Mouse (Mus musculus) bone marrow, adult 2 months (tissue): Measurements from ENCODE around the gene Aph1b. TPM values are rescaled to one million over a fixed set of nuclear protein-coding genes. Genes with fewer than 3 reads are reported as not detected.

Source experiments
- H3K27ac ChIP-seq: fragments of 200-500 bp; 2 replicates; pipeline ENCODE4 v1.5.1; 2012; ENCODE audit warnings: low read depth, mild to moderate bottlenecking, control low read depth, inconsistent platforms, low read length; ENCODE audit not compliant: control insufficient read depth, poor library complexity, insufficient read depth
- H3K4me1 ChIP-seq: fragments of 200-500 bp; 2 replicates; pipeline ENCODE4 v1.6.1; 2011; ENCODE audit warnings: low read length; ENCODE audit not compliant: control insufficient read depth, insufficient read depth
- H3K4me3 ChIP-seq: fragments of 200-500 bp; replicated peaks from 2 replicates; pipeline ENCODE3; 2011; ENCODE audit warnings: mild to moderate bottlenecking, low read depth, low read length, control low read depth; ENCODE audit not compliant: control insufficient read depth
- CTCF ChIP-seq: fragments of 200-500 bp; IDR thresholded peaks from 2 replicates; pipeline ENCODE4 v1.5.1; 2011; ENCODE audit warnings: low read length, control low read depth; ENCODE audit not compliant: control insufficient read depth, insufficient read depth
- POLR2A ChIP-seq: fragments of 200-500 bp; IDR thresholded peaks from 2 replicates; pipeline ENCODE4 v1.6.1; 2011; ENCODE audit warnings: low read depth, mild to moderate bottlenecking, control low read depth, low read length, borderline replicate concordance; ENCODE audit not compliant: control insufficient read depth
- WGBS: fragments of 180-500 bp; shearing (Covaris S2); methylation state at CpG from one replicate; pipeline ENCODE4 v1.1.7; 2018; 5-methylcytosine and 5-hydroxymethylcytosine counted together
- polyA plus RNA-seq: library from polyadenylated mRNA; stranded (reverse); fragments of >200 nt; gene quantifications from 2 replicates; pipeline ENCODE4 v1.2.4, GENCODE M21; 2011; ENCODE audit warnings: low replicate concordance; ENCODE audit not compliant: missing spikeins, insufficient read depth, insufficient read length

Aph1b gene
- polyA plus RNA-seq, 1 experiment: 5.0 TPM

- Histone ChIP-seq H3K4me1 (no peaks in the 10 kb centered on the region), H3K27ac (no peak overlapping the region), H3K4me3 (no peak overlapping the region)
- 81% methylated on average over 1 of the region's 1 CpGs for WGBS
- TF ChIP-seq CTCF (no peak), POLR2A (no peak)
Observed at GRCm38 (mm10) chr9:66768721-66769120, 26.6 kb downstream of the Aph1b start.

GRCm38 (mm10) chr9:66760991-66761390, 34.3 kb downstream of the Aph1b start:
- no peak for TF ChIP-seq CTCF
- no peak for TF ChIP-seq POLR2A
- WGBS: 56% methylated on average over 1 of the region's 1 CpGs
- H3K4me1 ChIP-seq: no peaks in the 10 kb centered on the region
- no peak overlapping the region for H3K27ac ChIP-seq
- no peak overlapping the region for H3K4me3 ChIP-seq

- no peak overlapping the region for H3K27ac ChIP-seq
- H3K4me3 ChIP-seq: no peak overlapping the region
- no peaks in the 10 kb centered on the region for H3K4me1 ChIP-seq
- TF ChIP-seq CTCF (no peak), POLR2A (no peak)
- 76% methylated on average over 6 of the region's 6 CpGs for WGBS
Observed at GRCm38 (mm10) chr9:66752849-66753248, 42.4 kb downstream of the Aph1b start.

GRCm38 (mm10) chr9:66748390-66748789, 46.9 kb downstream of the Aph1b start:
- Histone ChIP-seq H3K4me3 (no peak overlapping the region), H3K27ac (no peak overlapping the region), H3K4me1 (no peaks in the 10 kb centered on the region)
- TF ChIP-seq POLR2A (no peak), CTCF (no peak)
- 87% methylated on average over 15 of the region's 15 CpGs for WGBS

- WGBS: 79% methylated on average over 2 of the region's 2 CpGs
- Histone ChIP-seq H3K27ac (no peak overlapping the region), H3K4me3 (no peak overlapping the region), H3K4me1 (no peaks in the 10 kb centered on the region)
- TF ChIP-seq POLR2A: no peak
- TF ChIP-seq CTCF: no peak
Observed at GRCm38 (mm10) chr9:66744531-66744930, 50.8 kb downstream of the Aph1b start.

- no peak overlapping the region for H3K27ac ChIP-seq
- WGBS: 77% methylated on average over 7 of the region's 7 CpGs
- no peaks in the 10 kb centered on the region for H3K4me1 ChIP-seq
- TF ChIP-seq CTCF: no peak
- no peak for TF ChIP-seq POLR2A
- no peak overlapping the region for H3K4me3 ChIP-seq
Observed at GRCm38 (mm10) chr9:66739516-66739915, 55.8 kb downstream of the Aph1b start.

- no peak overlapping the region for H3K4me3 ChIP-seq
- TF ChIP-seq POLR2A (no peak), CTCF (no peak)
- H3K4me1 ChIP-seq: no peaks in the 10 kb centered on the region
- WGBS: 76% methylated on average over 2 of the region's 2 CpGs
- H3K27ac ChIP-seq: no peak overlapping the region
Observed at GRCm38 (mm10) chr9:66736551-66736950, 58.7 kb downstream of the Aph1b start.

GRCm38 (mm10) chr9:66736016-66736415, 59.3 kb downstream of the Aph1b start:
- TF ChIP-seq CTCF (no peak), POLR2A (no peak)
- no peaks in the 10 kb centered on the region for H3K4me1 ChIP-seq
- H3K27ac ChIP-seq: no peak overlapping the region
- no peak overlapping the region for H3K4me3 ChIP-seq
- 68% methylated on average over 3 of the region's 3 CpGs for WGBS

- WGBS: 69% methylated on average over 2 of the region's 2 CpGs
- Histone ChIP-seq H3K27ac (no peak overlapping the region), H3K4me1 (no peaks in the 10 kb centered on the region), H3K4me3 (no peak overlapping the region)
- no peak for TF ChIP-seq CTCF
- no peak for TF ChIP-seq POLR2A
Observed at GRCm38 (mm10) chr9:66735122-66735521, 60.2 kb downstream of the Aph1b start.
